Mouse (Mus musculus) mouse embryonic stem cell (cell line): ENCODE data around the gene Dach1.

Experiments
- in situ Hi-C, 2 experiments: fragments of 300-500 bp; cut with MboI; formaldehyde crosslinking; loops; 1 replicate in 1 of 2; 3 replicates in 1 of 2; pipeline ENCODE4 v1.14.3; 2019 to 2020; ENCODE audit warnings: low sequenced_read_pairs in 2 of 2, low pct_unique_long_range_greater_than_20kb in 1 of 2, mixed read lengths in 1 of 2; ENCODE audit not compliant: unreplicated experiment in 1 of 2

The Dach1 gene

DNA sequence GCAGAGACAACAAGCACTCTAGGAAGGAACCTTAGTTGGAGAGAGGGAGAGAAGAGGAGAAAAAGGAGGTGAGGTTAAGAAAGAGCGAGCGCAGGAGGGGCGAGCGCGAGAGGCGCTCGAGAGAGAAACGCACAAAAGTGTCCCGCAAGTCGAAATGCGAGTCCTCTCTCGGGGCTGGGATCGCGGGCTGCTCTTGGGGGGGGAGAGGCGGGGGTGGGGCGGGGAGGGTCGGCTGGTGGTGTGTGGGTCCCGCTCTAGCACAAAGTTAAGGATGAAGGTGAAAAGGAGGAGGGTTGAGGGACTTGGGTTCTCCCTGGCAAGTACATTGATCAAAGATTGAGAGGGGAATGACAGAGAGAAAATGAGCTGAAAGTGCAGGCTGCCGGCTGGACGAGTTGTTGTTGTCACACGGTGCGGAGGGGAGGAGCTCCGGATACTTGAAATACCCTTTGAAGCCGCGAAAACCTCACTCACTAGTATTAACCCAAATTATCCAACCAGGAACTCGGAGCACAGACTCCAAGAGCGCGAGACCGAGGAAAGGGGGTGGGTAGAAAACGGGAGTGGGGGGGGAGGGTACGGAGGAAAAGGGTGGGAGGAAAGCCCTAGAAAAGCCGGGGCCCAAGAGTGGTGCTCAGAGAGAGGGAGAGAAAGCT lies at the start of gene Dach1:
Dach1 (minus strand) TSS at position 345 of the 656 bp plus-strand sequence.
- in situ Hi-C loops: no loop called here

DNA sequence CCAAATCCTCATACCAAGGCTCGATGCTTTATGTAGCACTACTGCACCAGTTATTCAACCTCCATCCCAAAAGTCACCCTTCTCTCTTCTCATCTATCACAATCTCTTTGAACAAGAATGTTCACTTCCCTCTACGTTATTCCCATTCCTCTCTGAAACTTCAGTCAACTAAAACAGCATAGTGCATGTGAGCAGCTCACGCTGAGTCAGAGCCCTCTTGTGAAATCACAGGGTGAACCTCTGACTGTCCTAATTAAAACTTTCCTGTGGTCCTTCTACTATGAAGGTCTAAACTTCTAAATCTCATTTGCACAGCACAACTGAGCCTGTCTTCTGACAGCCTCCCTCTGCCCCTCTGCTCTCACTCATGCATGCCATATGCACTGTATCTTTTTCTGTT lies 30.5 kb upstream of the Dach1 start:
- in situ Hi-C loops: no loop called here

DNA sequence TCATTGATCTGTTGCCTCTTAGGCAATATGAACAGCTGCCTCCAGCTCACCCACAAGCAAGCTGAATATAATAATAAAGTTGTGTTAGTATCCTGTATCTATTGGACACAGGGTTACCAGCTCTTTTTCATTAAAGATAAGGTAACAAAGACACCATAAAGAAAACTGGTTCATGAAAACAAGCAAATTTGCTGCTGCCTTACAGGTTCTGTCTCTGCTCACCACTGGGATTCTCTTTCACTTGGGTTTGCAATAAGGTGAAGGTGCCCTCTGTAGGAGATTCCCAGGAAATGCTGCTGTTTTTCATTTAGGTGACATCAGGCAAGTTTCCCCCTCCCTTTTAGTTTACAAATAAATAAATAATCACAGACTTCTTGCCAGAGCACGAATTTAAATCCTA lies 12.0 kb upstream of the Dach1 start:
- in situ Hi-C loops: no loop called here

DNA sequence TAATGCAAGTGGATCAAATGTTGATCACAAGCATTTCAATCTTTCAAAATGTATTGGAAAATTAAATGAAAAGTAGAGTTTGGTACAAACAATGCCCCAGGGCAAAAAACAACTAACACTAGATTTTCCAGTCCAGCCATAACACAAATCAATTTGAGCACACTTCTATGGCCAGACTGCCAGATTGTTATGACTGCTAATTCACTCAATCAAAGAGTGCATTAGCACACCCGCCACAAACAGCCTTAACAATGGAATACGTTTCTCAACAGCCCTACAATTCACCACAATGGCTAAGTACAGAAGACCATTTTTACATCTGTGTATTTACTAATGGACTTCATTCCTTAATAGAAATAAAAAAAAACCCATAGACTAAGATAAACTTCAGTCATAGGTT lies 4.3 kb upstream of the Dach1 start:
- in situ Hi-C loops: no loop called here

GRCm38 (mm10) chr14:98172394-98172905 lies 2.9 kb upstream of the Dach1 start:
- in situ Hi-C loops: no loop called here

- in situ Hi-C loops: no loop called here
These were observed 2.3 kb upstream of the Dach1 start for GRCm38 (mm10) chr14:98171861-98172260.

DNA sequence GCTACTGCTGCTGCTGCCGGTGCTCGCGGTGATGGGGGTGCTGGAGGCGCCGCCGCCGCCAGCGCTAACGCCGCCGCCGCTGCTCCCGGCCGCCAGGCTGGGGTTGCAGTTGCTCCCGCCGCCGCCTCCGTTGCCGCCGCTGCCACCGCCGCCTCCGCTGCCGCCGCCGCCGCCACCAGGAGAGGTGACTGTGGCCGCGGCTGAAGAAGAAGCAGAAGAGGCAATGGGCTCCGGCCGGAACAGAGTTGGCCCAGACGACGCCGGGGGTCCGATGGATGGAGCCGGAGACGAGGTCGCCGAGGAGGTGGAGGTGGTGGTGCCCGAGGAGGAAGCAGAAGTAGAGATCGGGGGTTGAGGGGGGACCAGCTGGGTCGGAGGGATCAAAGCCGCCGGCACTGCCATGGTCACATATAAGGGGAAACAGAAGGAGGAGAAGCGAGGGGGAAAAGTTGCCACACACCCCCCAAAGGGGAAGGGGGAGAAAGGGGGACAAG lies 610 bp downstream of the Dach1 start:
- in situ Hi-C loops: no loop called here

- in situ Hi-C loops: no loop called here
These were observed 1.3 kb downstream of the Dach1 start for GRCm38 (mm10) chr14:98168039-98168907.

GRCm38 (mm10) chr14:98167186-98168038 lies 2.2 kb downstream of the Dach1 start:
- in situ Hi-C loops: no loop called here

DNA sequence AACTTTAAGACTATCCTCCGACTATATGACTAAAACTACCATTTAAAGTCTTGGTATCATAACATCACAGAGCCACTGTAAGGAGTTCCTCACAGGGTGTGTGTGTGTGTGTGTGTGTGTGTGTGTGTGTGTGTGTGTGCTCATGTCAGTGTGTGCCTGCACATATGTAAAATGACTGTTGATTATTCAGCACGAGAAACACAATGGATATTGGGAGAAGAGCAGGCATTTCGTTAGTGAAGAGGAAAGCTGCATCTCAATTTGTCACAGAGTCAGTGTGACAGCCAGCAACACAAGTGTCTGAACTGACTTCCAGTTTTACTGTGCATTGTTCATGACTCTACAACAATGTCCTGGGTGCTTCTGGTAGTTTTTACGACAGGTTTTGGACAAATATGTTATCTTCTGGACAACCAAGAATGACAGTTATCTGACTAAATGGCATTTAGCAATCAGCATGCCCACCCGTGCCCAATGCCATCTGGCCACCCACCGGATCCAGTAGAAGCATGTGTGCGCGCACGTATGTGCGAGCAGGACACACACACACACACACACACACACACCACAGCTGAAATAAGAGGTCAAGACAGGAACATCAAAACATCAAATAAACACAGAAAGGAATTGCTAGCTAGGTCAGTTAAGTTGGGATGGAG lies 3.1 kb downstream of the Dach1 start:
- in situ Hi-C loops: no loop called here

- in situ Hi-C loops: no loop called here
These were observed 12.8 kb downstream of the Dach1 start for GRCm38 (mm10) chr14:98156753-98157152.

DNA sequence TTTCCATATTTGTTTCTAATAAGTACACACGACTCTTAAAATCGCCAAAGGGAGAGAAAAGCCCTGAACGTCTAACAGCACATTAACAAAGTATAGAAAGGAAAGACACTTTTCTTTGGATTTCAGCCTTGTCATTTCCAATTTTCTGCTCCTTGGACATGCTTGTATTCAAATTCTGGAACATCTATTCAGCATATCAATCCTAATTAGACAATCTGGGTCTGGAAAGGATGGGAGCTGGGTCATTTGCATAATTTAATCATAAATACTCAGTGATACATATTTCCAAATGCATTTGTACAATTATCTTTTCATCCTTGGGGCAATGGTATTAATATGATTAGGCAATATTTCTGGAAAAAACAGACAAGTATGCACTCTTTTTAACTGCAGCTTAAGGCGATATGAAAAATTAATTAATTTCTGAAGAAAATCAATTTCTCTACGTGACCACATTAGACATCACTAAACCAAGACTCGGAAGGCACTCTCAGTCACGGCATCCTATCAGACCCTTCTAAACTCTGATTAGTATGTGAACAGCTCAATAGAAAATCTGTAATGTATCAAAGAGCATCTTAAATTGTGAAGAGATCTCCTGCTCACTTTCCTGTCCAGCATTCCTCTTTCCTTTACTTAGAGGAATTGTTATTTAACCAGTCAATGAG lies 13.7 kb downstream of the Dach1 start:
- in situ Hi-C loops: no loop called here

DNA sequence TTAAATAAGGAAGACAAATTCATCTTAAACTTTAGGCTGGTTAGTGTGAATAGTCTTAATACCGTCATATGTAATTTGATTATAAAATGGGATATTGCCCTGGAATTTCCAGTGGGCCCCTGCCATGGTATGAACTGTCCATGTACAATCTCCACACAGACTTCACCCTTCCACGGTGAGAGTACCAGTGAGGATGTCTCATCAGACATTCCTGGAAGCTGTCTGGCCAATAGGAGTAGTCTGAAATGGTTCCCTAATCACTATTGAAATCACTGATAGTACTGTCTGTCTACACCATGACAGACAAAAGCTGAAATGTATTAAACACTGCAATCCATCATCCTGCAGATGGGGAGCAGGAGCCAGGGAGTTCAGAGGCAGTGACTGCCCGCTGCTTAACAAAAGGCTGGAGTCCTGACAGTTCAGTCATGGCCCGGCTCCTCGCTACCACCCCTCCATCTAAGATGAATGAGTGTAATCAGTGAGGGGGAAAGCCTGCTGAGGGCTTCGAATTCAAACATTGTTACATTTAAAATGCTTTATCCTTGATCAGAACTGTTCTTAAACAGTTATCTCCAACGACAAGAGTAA lies 14.6 kb downstream of the Dach1 start:
- in situ Hi-C loops: no loop called here

- in situ Hi-C loops: no loop called here
These were observed 27.8 kb downstream of the Dach1 start for GRCm38 (mm10) chr14:98141758-98142157.

GRCm38 (mm10) chr14:98138873-98139665 lies 30.5 kb downstream of the Dach1 start:
- in situ Hi-C loops: no loop called here

DNA sequence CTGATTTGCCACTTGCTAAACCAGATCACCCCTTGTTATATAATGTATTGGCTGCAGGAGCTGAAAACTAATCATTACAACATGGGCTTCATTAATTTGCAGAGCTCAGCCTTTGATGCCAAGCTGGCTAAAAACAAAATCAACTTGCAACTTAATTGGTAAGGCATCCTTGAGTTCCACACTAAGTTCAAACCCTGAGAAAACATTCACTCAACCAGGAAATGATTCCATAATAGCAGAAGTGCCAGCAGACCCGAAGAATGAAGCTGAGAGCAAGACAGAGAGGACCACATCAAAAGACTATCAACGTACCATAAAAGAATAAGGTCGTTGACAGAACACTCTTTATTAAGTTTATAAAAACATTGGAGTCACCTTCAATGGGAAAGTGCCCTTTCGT lies 35.0 kb downstream of the Dach1 start:
- in situ Hi-C loops: no loop called here

DNA sequence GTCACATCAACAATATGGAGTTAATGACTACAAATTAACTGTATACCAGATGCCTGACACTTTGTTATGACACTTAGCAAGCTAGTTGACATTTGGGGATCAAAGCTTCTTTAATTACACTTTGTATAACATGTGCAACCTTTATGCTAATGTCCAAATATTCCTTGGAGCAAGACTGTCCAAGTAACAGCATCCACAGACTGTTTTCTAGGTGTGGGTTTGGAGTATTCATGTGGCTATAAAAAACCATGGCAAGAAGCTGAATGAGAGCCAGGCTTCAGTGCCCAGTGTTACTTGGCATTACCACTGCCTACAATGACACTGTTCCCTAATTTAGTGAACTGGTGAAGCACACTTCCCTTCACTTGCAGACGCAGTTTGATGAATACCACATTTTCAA lies 46.5 kb downstream of the Dach1 start:
- in situ Hi-C loops: no loop called here
